Comparison of ENCODE assay signal across 15 mouse cellular contexts in the genomic region with DNA sequence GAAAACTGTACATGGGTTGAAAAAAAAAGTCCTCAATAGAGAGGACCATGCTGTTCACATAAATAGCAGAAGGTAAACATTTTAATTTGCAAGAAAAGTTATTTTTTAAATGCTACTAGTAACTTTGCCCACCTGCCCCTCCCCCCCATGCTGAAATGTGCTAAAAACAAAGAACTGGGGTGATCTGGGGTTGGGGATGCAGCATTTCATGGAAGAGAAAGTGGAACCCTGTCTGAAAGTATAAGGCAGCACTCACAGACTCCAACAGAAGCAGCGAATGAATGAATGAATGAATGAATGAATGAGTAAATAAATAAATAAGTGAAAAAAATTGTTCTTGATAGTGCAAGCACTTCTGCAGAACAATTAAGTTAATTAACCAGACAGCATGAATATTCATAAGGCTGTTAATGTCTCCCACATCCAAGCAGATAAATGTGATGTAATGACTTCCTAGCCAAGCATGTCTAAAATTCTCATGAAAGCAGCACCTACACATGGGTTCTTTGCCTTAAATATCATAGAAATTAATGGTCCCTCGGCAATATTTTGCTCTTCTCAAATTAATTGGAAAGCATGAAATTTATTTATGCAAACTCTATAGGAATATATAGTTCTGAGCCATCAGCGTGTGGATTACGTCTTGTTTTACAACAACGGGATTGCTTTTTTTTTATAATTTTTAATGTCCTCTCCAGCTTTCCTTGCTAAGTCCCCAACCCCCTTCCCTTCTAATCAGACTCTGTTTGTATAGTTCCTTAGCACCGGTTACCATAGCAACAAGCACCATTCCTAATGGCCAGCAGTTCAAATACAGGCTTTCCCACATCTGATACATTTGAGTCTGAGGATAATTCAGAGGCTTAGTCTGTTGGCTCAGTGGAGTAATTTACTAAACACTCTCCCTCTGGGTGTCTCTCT.
DNase-seq lines count a peak whose midpoint lies in the region; ATAC-seq lines count a peak whose summit lies in the region.
"Had no signal": no experiment of that assay in that cellular context is flagged by ENCODE, and none has a peak within 500 bp of the region (broad histone marks: within the 10 kb centered on the region; RNA-seq: fewer than 3 reads in every experiment).

No protein-coding gene starts in this region.

- H3K9ac ChIP-seq in neural tube, embryonic 11.5 days (ENCODE audit: low read length), result no peak overlapping the region
- H3K9ac ChIP-seq in hindbrain, embryonic 13.5 days, result no peak overlapping the region
- no peak overlapping the region for H3K9ac ChIP-seq in midbrain, embryonic 15.5 days
- H3K9ac ChIP-seq: embryonic facial prominence, embryonic 12.5 days had no signal

- no peaks in the 10 kb centered on the region for H3K36me3 ChIP-seq in neural tube, embryonic 11.5 days (ENCODE audit: control insufficient read depth, insufficient read depth, low read length)
- H3K36me3 ChIP-seq in hindbrain, embryonic 13.5 days, result no peaks in the 10 kb centered on the region
- H3K36me3 ChIP-seq in midbrain, embryonic 15.5 days (replicated peaks), result no peaks in the 10 kb centered on the region
- H3K36me3 ChIP-seq: embryonic facial prominence, embryonic 12.5 days had no signal

- H3K27me3 ChIP-seq in neural tube, embryonic 11.5 days (ENCODE audit: control insufficient read depth, insufficient read depth, low read length), result no peaks in the 10 kb centered on the region
- no peaks in the 10 kb centered on the region for H3K27me3 ChIP-seq in hindbrain, embryonic 13.5 days
- no peaks in the 10 kb centered on the region for H3K27me3 ChIP-seq in midbrain, embryonic 15.5 days (replicated peaks)
- H3K27me3 ChIP-seq: embryonic facial prominence, embryonic 12.5 days had no signal

- no peak overlapping the region for H3K4me3 ChIP-seq in neural tube, embryonic 11.5 days (ENCODE audit: low read depth, low read length)
- H3K4me3 ChIP-seq in hindbrain, embryonic 13.5 days, result no peak overlapping the region
- no peak overlapping the region for H3K4me3 ChIP-seq in midbrain, embryonic 15.5 days
- H3K4me3 ChIP-seq: embryonic facial prominence, embryonic 12.5 days had no signal

- no peaks in the 10 kb centered on the region for H3K4me1 ChIP-seq in neural tube, embryonic 11.5 days (ENCODE audit: control insufficient read depth, insufficient read depth, low read length)
- peaks cover 9% of the 10 kb centered on the region for H3K4me1 ChIP-seq in hindbrain, embryonic 13.5 days (replicated peaks)
- H3K4me1 ChIP-seq in midbrain, embryonic 15.5 days, result peaks cover 6% of the 10 kb centered on the region; the same call in 1 of the 2 replicates
- H3K4me1 ChIP-seq: embryonic facial prominence, embryonic 12.5 days had no signal

- H3K9me3 ChIP-seq in neural tube, embryonic 11.5 days (ENCODE audit: control insufficient read depth, low read length), result no peaks in the 10 kb centered on the region
- H3K9me3 ChIP-seq in hindbrain, embryonic 13.5 days, result no peaks in the 10 kb centered on the region
- H3K9me3 ChIP-seq in midbrain, embryonic 15.5 days, result no peaks in the 10 kb centered on the region
- H3K9me3 ChIP-seq: embryonic facial prominence, embryonic 12.5 days had no signal

- no peak overlapping the region for H3K4me2 ChIP-seq in neural tube, embryonic 11.5 days (ENCODE audit: low read depth)
- H3K4me2 ChIP-seq in hindbrain, embryonic 13.5 days, result no peak overlapping the region
- H3K4me2 ChIP-seq in midbrain, embryonic 15.5 days, result no peak overlapping the region
- H3K4me2 ChIP-seq: embryonic facial prominence, embryonic 12.5 days; liver, embryonic 11.5 days had no signal

- no peak overlapping the region for H3K27ac ChIP-seq in neural tube, embryonic 11.5 days (ENCODE audit: low read depth, low read length)
- peak overlapping the region; percentile 58 for H3K27ac ChIP-seq in hindbrain, embryonic 13.5 days
- H3K27ac ChIP-seq in midbrain, embryonic 15.5 days, result no peak overlapping the region
- H3K27ac ChIP-seq: embryonic facial prominence, embryonic 12.5 days had no signal

- peak; percentile 31; the same call in 1 of the 2 replicates for ATAC-seq in neural tube, embryonic 11.5 days (ENCODE audit: insufficient read depth, low FRiP score, low TSS enrichment)
- peak; percentile 84 for ATAC-seq in hindbrain, embryonic 13.5 days (ENCODE audit: low FRiP score)
- ATAC-seq in midbrain, embryonic 15.5 days (replicated peaks), result peak; percentile 62; the same call in 1 of the 2 replicates
- ATAC-seq: activated CD4-positive, CD25-positive, alpha-beta regulatory T cell, adult 4 months; lung, postnatal 0 days had no signal

- intact Hi-C loops in left cerebral cortex, postnatal 14 days (cut with DNase I), result no loop called here

- WGBS in neural tube, embryonic 11.5 days, result 79% methylated on average over 6 of the region's 6 CpGs
- WGBS in hindbrain, embryonic 13.5 days, result 57% methylated on average over 6 of the region's 6 CpGs
- 50% methylated on average over 6 of the region's 6 CpGs for WGBS in midbrain, embryonic 15.5 days

- DNase-seq in neural tube, embryonic 11.5 days (ENCODE audit: low spot score), result no peak
- no peak for DNase-seq in neural tube, embryonic 10.5 days (ENCODE audit: extremely low spot score, low spot score)
- no peak for DNase-seq in ovary, postnatal 10 days (ENCODE audit: low spot score)
- no peak for DNase-seq in left cerebral cortex, postnatal 14 days (ENCODE audit: low spot score in 2 of 2)
- DNase-seq in B cell, adult 2 months, result no peak
- DNase-seq in c-Kit-positive CD71-positive TER-119-positive erythroid progenitor cells, embryonic 14.5 days (ENCODE audit: low spot score), result no peak
- DNase-seq: cerebellum, adult 2 months; heart, postnatal 36 days; kidney, adult 8-10 months had no signal

Comparison
In these comparisons a context has a peak if more than half of its experiments do, and no peak if none do; other contexts are left out.
1. ATAC-seq: peak in every context shown above with its lines; median percentile 84 in hindbrain, embryonic 13.5 days; 62 in midbrain, embryonic 15.5 days; 31 in neural tube, embryonic 11.5 days.